Mouse (Mus musculus) layer of hippocampus, adult 9-10 months (tissue): ENCODE measurements around the gene Cep128.

Experiments used
- DNase-seq: peaks from one replicate; pipeline ENCODE4 v3.0.0; 2022; ENCODE audit warnings: low spot score

Cep128 gene

DNA sequence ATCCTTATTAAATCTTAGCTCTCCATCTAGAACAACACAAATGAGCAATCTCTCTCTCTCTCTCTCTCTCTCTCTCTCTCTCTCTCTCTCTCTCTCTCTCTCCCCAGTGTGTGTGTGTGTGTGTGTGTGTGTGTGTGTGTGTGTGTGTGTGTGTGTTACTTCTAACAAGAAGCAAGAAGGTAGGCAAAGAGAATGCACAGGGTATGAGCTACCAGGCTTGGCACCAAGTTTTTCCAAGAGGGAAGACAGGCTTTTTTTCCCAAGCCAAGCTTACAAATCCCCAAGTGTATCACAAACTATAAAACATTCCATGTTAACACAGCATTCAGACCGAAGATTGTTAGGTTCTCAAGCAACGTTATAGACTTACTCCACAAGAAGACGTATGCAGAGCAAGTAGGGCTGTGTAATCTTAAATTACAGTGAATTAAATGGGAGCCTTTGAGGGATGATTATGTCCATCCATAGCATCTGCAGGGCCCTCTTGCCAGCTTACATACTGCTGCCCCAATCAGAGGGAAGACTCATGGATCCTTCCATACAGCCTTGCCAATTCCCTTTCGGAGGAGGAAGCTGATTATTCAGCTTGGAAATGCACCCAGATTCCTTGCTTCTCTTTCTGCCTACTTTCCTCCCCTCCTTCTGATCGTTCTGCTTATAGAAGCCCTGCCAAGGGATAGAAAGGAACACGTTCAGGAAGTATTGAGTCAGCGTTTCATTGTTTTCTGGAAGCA is 429.3 kb downstream of the Cep128 start:
- DNase-seq, result no peak
